Mouse (Mus musculus): ENCODE measurements around the gene Map3k20.

The Map3k20 gene

GRCm38 (mm10) chr2:72280524-72280923 lies 4.9 kb upstream of the Map3k20 start:
- DNase-seq (ENCODE audit: low spot score in 2 of 2) = no peak

GRCm38 (mm10) chr2:72281971-72282370 lies 3.5 kb upstream of the Map3k20 start:
- DNase-seq (ENCODE audit: low spot score in 2 of 2) = no peak

GRCm38 (mm10) chr2:72282733-72283132 lies 2.7 kb upstream of the Map3k20 start:
- DNase-seq (ENCODE audit: low spot score in 2 of 2) = no peak

GRCm38 (mm10) chr2:72284689-72285088 lies 748 bp upstream of the Map3k20 start:
- no peak for DNase-seq (ENCODE audit: low spot score in 2 of 2)

- peak in 1 of 2 experiments; percentile 44 for DNase-seq (ENCODE audit: low spot score in 2 of 2)
These were observed 638 bp downstream of the Map3k20 start for GRCm38 (mm10) chr2:72285888-72286661.

GRCm38 (mm10) chr2:72287142-72287541 lies 1.7 kb downstream of the Map3k20 start:
- DNase-seq (ENCODE audit: low spot score in 2 of 2) = peak in 1 of 2 experiments; percentile 38

- no peak for DNase-seq (ENCODE audit: low spot score in 2 of 2)
These were observed 3.6 kb downstream of the Map3k20 start for GRCm38 (mm10) chr2:72288932-72289534.

- DNase-seq (ENCODE audit: low spot score in 2 of 2) = no peak
These were observed 5.7 kb downstream of the Map3k20 start for GRCm38 (mm10) chr2:72291103-72291502.

GRCm38 (mm10) chr2:72292573-72292972 lies 7.1 kb downstream of the Map3k20 start:
- no peak for DNase-seq (ENCODE audit: low spot score in 2 of 2)

- no peak for DNase-seq (ENCODE audit: low spot score in 2 of 2)
These were observed 9.6 kb downstream of the Map3k20 start for GRCm38 (mm10) chr2:72294994-72295393.

GRCm38 (mm10) chr2:72296984-72297715 lies 11.7 kb downstream of the Map3k20 start:
- DNase-seq (ENCODE audit: low spot score in 2 of 2) = no peak

GRCm38 (mm10) chr2:72297716-72298082 lies 12.3 kb downstream of the Map3k20 start:
- DNase-seq (ENCODE audit: low spot score in 2 of 2) = peak; percentile 51 to 61

- peak; percentile 76 to 78 for DNase-seq (ENCODE audit: low spot score in 2 of 2)
These were observed 13.0 kb downstream of the Map3k20 start for GRCm38 (mm10) chr2:72298406-72298805.

GRCm38 (mm10) chr2:72301194-72301916 lies 15.9 kb downstream of the Map3k20 start:
- DNase-seq (ENCODE audit: low spot score in 2 of 2) = no peak

- DNase-seq (ENCODE audit: low spot score in 2 of 2) = no peak
These were observed 20.3 kb downstream of the Map3k20 start for GRCm38 (mm10) chr2:72305738-72306137.

GRCm38 (mm10) chr2:72308351-72308750 lies 22.9 kb downstream of the Map3k20 start:
- DNase-seq (ENCODE audit: low spot score in 2 of 2) = no peak

GRCm38 (mm10) chr2:72308981-72309380 lies 23.5 kb downstream of the Map3k20 start:
- peak in 1 of 2 experiments; percentile 54 for DNase-seq (ENCODE audit: low spot score in 2 of 2)

GRCm38 (mm10) chr2:72311486-72311885 lies 26.0 kb downstream of the Map3k20 start:
- DNase-seq (ENCODE audit: low spot score in 2 of 2) = no peak

- DNase-seq (ENCODE audit: low spot score in 2 of 2) = no peak
These were observed 27.9 kb downstream of the Map3k20 start for GRCm38 (mm10) chr2:72313312-72313711.

GRCm38 (mm10) chr2:72318421-72318820 lies 33.0 kb downstream of the Map3k20 start:
- peak in 1 of 2 experiments; percentile 43 for DNase-seq (ENCODE audit: low spot score in 2 of 2)

- no peak for DNase-seq (ENCODE audit: low spot score in 2 of 2)
These were observed 33.8 kb downstream of the Map3k20 start for GRCm38 (mm10) chr2:72319028-72319798.
